Mouse (Mus musculus) urinary bladder, postnatal 25 days (tissue): ENCODE results near the gene Glis2.

Experiments used
- DNase-seq: peaks from one replicate; pipeline ENCODE4 v3.0.0; 2022; ENCODE audit warnings: low spot score

Gene Glis2

GRCm38 (mm10) chr16:4640267-4641005, 45.9 kb downstream of the Glis2 start:
- DNase-seq = no peak

GRCm38 (mm10) chr16:4641119-4641838, 46.8 kb downstream of the Glis2 start:
- DNase-seq = no peak

- DNase-seq = peak; percentile 53
Observed at GRCm38 (mm10) chr16:4642190-4642589, 47.7 kb downstream of the Glis2 start.

- DNase-seq = no peak
Observed at GRCm38 (mm10) chr16:4642937-4643336, 48.4 kb downstream of the Glis2 start.

GRCm38 (mm10) chr16:4643670-4644419, 49.3 kb downstream of the Glis2 start:
- DNase-seq = peak; percentile 61

GRCm38 (mm10) chr16:4645867-4646266, 51.4 kb downstream of the Glis2 start:
- no peak for DNase-seq

GRCm38 (mm10) chr16:4646831-4647230, 52.3 kb downstream of the Glis2 start:
- no peak for DNase-seq

GRCm38 (mm10) chr16:4647651-4648141, 53.2 kb downstream of the Glis2 start:
- DNase-seq = no peak

GRCm38 (mm10) chr16:4648416-4649023, 54.0 kb downstream of the Glis2 start:
- no peak for DNase-seq

- no peak for DNase-seq
Observed at GRCm38 (mm10) chr16:4649211-4649610, 54.7 kb downstream of the Glis2 start.

- DNase-seq = no peak
Observed at GRCm38 (mm10) chr16:4649692-4650091, 55.2 kb downstream of the Glis2 start.

- no peak for DNase-seq
Observed at GRCm38 (mm10) chr16:4650161-4650560, 55.6 kb downstream of the Glis2 start.

GRCm38 (mm10) chr16:4651081-4651480, 56.6 kb downstream of the Glis2 start:
- no peak for DNase-seq

- DNase-seq = no peak
Observed at GRCm38 (mm10) chr16:4651624-4652023, 57.1 kb downstream of the Glis2 start.

GRCm38 (mm10) chr16:4652707-4653416, 58.3 kb downstream of the Glis2 start:
- no peak for DNase-seq

GRCm38 (mm10) chr16:4654706-4655105, 60.2 kb downstream of the Glis2 start:
- no peak for DNase-seq

GRCm38 (mm10) chr16:4655251-4655734, 60.8 kb downstream of the Glis2 start:
- no peak for DNase-seq

GRCm38 (mm10) chr16:4655764-4656570, 61.5 kb downstream of the Glis2 start:
- no peak for DNase-seq

GRCm38 (mm10) chr16:4656571-4657081, 62.1 kb downstream of the Glis2 start:
- DNase-seq = no peak

- no peak for DNase-seq
Observed at GRCm38 (mm10) chr16:4658781-4659245, 64.3 kb downstream of the Glis2 start.
